Comparison of ENCODE assay signal across 8 mouse cellular contexts in genomic region chr9:21291022-21291787, GRCm38 (mm10). TPM values are rescaled to one million over a fixed set of nuclear protein-coding genes. Genes with fewer than 3 reads are reported as not detected.
DNase-seq lines count a peak whose midpoint lies in the region; ATAC-seq and TF ChIP-seq lines count a peak whose summit lies in the region.

TSS of gene Cdkn2d (minus strand) at chr9:21291407.

- TF ChIP-seq POLR2A in bone marrow macrophage, adult 2 months (IDR thresholded peaks at IDR 0.05; ENCODE audit: borderline replicate concordance, low read depth, low read length), result no peak
- TF ChIP-seq POLR2A in embryonic fibroblast, embryonic 13.5 days (IDR thresholded peaks at IDR 0.05; ENCODE audit: low read depth, low read length), result peak; percentile 74

- no peak for TF ChIP-seq CTCF in bone marrow macrophage, adult 2 months (IDR thresholded peaks at IDR 0.05; ENCODE audit: low read depth, low read length)
- TF ChIP-seq CTCF in embryonic fibroblast, embryonic 13.5 days (IDR thresholded peaks at IDR 0.05; ENCODE audit: borderline replicate concordance, insufficient read depth, low read length), result no peak

- peaks cover 23% of the 10 kb centered on the region for H3K4me1 ChIP-seq in bone marrow macrophage, adult 2 months (ENCODE audit: control insufficient read depth, insufficient read depth, low read length)
- peaks cover 13% of the 10 kb centered on the region for H3K4me1 ChIP-seq in embryonic fibroblast, embryonic 13.5 days (ENCODE audit: control insufficient read depth, insufficient read depth, low read length)
- peaks cover 27% of the 10 kb centered on the region for H3K4me1 ChIP-seq in kidney, embryonic 14.5 days (ENCODE audit: control insufficient read depth, insufficient read depth, low read length)
- peaks cover 32% of the 10 kb centered on the region for H3K4me1 ChIP-seq in limb, embryonic 15.5 days

- no peaks in the 10 kb centered on the region for H3K27me3 ChIP-seq in kidney, embryonic 14.5 days (ENCODE audit: control insufficient read depth, insufficient read depth, low read length)
- no peaks in the 10 kb centered on the region for H3K27me3 ChIP-seq in limb, embryonic 15.5 days

- peak within 1 kb of the TSS; percentile 75 for H3K27ac ChIP-seq in bone marrow macrophage, adult 2 months (ENCODE audit: insufficient read depth, low read depth, low read length)
- peak within 1 kb of the TSS; percentile 38 for H3K27ac ChIP-seq in embryonic fibroblast, embryonic 13.5 days (ENCODE audit: insufficient read depth, low read length)
- peak within 1 kb of the TSS; percentile 91 for H3K27ac ChIP-seq in kidney, embryonic 14.5 days (ENCODE audit: low read depth, low read length)
- H3K27ac ChIP-seq in limb, embryonic 15.5 days, result peak within 1 kb of the TSS; percentile 82

- peaks cover 3% of the 10 kb centered on the region; the same call in 1 of the 2 replicates for H3K36me3 ChIP-seq in kidney, embryonic 14.5 days (ENCODE audit: control insufficient read depth, insufficient read depth, low read length)
- H3K36me3 ChIP-seq in limb, embryonic 15.5 days, result no peaks in the 10 kb centered on the region; the same call in 1 of the 2 replicates

- no peaks in the 10 kb centered on the region for H3K9me3 ChIP-seq in kidney, embryonic 14.5 days (ENCODE audit: control insufficient read depth, low read length)
- H3K9me3 ChIP-seq in limb, embryonic 15.5 days, result no peaks in the 10 kb centered on the region

- peak; percentile 96 for DNase-seq in A20 (ENCODE audit: low read depth, low spot score)
- peak; percentile 100 for DNase-seq in heart, adult 9 months (ENCODE audit: low spot score in 2 of 2)
- DNase-seq in monocyte, adult 2 months (ENCODE audit: low read depth in 1 of 2, low spot score in 2 of 2), result peak; percentile 100
- peak; percentile 100 for DNase-seq in spleen, postnatal 36 days (ENCODE audit: low spot score in 2 of 2)

- H3K9ac ChIP-seq in kidney, embryonic 14.5 days (ENCODE audit: low read depth, low read length), result peak within 1 kb of the TSS; percentile 71
- peak within 1 kb of the TSS; percentile 64 for H3K9ac ChIP-seq in limb, embryonic 15.5 days

- H3K4me2 ChIP-seq in kidney, embryonic 14.5 days (replicated peaks; ENCODE audit: low read depth, low read length), result peak within 1 kb of the TSS; percentile 65
- H3K4me2 ChIP-seq in limb, embryonic 15.5 days, result peak within 1 kb of the TSS; percentile 74

- H3K4me3 ChIP-seq in bone marrow macrophage, adult 2 months (ENCODE audit: insufficient read depth, low read length), result peak within 1 kb of the TSS; percentile 76
- H3K4me3 ChIP-seq in embryonic fibroblast, embryonic 13.5 days (ENCODE audit: insufficient read depth, low read length), result peak within 1 kb of the TSS; percentile 94
- H3K4me3 ChIP-seq in kidney, embryonic 14.5 days (ENCODE audit: low read length), result peak within 1 kb of the TSS; percentile 78
- peak within 1 kb of the TSS; percentile 76 for H3K4me3 ChIP-seq in limb, embryonic 15.5 days

- ATAC-seq in kidney, embryonic 14.5 days (ENCODE audit: low FRiP score, low TSS enrichment), result peak; percentile 95
- peak; percentile 98 for ATAC-seq in limb, embryonic 15.5 days (ENCODE audit: insufficient number of reproducible peaks, low FRiP score, low TSS enrichment, low read depth)

- under 1% methylated on average over 49 of the region's 51 CpGs for WGBS in kidney, embryonic 14.5 days
- WGBS in limb, embryonic 15.5 days, result under 1% methylated on average over 49 of the region's 51 CpGs

RNA-seq across cellular contexts. Expression of gene Cdkn2d, which starts in this region (rescaled TPM):
- 33.1 and 33.7 TPM in 2 replicates for polyA plus RNA-seq in bone marrow macrophage, adult 2 months (2012; ENCODE audit: insufficient read depth, insufficient read length, missing spikeins)
- polyA plus RNA-seq in embryonic fibroblast, embryonic 13.5 days (2011; ENCODE audit: insufficient read length, low read depth, missing spikeins), result 13.0 and 16.5 TPM in 2 replicates
- 45.3 and 56.2 TPM in 2 replicates for polyA plus RNA-seq in kidney, embryonic 14.5 days (2014; fragmentation: Nextera tagmentation; extraction: Ambion mirVana)
- 55.3 and 60.1 TPM in 2 replicates for polyA plus RNA-seq in limb, embryonic 15.5 days (2015; fragmentation: Nextera tagmentation; extraction: Ambion mirVana)

Comparison
In these comparisons a context has a peak if more than half of its experiments do, and no peak if none do; other contexts are left out.
1. Peak in every context shown above with its lines: DNase-seq, ATAC-seq, H3K4me3 ChIP-seq and H3K27ac ChIP-seq.
2. H3K27ac ChIP-seq: peak in every context shown above with its lines; median percentile 91 in kidney, embryonic 14.5 days; 82 in limb, embryonic 15.5 days; 75 in bone marrow macrophage, adult 2 months; 38 in embryonic fibroblast, embryonic 13.5 days.